Mouse (Mus musculus): ENCODE results near the gene Itpr2.

DNA sequence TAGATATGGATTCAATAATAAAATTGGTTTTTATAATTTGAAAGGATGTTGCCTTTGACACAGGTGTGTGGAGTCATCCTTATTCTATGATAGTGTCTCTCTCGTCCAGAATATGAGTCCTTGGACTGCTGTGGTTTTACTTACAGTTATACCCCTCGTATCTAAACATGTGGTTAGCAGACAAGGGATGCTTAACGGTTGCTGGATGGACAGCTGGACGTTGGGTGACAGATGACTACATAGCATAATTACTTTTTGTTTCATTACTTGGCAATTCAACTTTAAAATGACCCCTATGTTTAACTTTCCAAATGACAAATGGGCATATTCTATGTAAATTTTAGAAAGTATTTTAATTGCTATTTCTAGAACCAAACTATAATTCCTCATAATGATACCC is 297.6 kb downstream of the Itpr2 start:
- TF ChIP-seq POLR2A (IDR thresholded peaks at IDR 0.05; ENCODE audit: borderline replicate concordance, low read depth, low read length) (no peak), CTCF (IDR thresholded peaks at IDR 0.05; ENCODE audit: low read depth, low read length) (no peak)
